Mouse (Mus musculus) stomach, embryonic 15.5 days (tissue): Measurements from ENCODE around the gene Zfyve26. TPM values are rescaled to one million over a fixed set of nuclear protein-coding genes. Genes with fewer than 3 reads are reported as not detected.

Experiments used
- ATAC-seq: fragments of 200-750 bp; cut with Nextera tagmentation; 2 replicates; pipeline ENCODE4 v1.8.0; 2017; ENCODE audit warnings: low read depth, moderate number of reproducible peaks, moderate TSS enrichment; ENCODE audit not compliant: insufficient read depth, low FRiP score
- H3K27ac ChIP-seq: fragments of 300-500 bp; sonication (generic); 2 replicates; pipeline ENCODE4 v1.5.1; 2015; ENCODE audit warnings: mild to moderate bottlenecking, inconsistent platforms
- H3K27me3 ChIP-seq: fragments of 300-500 bp; sonication (generic); replicated peaks from 2 replicates; pipeline ENCODE4 v1.6.1; 2015; ENCODE audit warnings: inconsistent platforms
- H3K36me3 ChIP-seq: fragments of 300-500 bp; sonication (generic); 2 replicates; pipeline ENCODE4 v1.6.1; 2015; ENCODE audit warnings: inconsistent platforms
- H3K4me1 ChIP-seq: fragments of 300-500 bp; sonication (generic); 2 replicates; pipeline ENCODE4 v1.6.1; 2015; ENCODE audit warnings: inconsistent platforms
- H3K4me2 ChIP-seq: fragments of 300-500 bp; sonication (generic); 2 replicates; pipeline ENCODE4 v1.6.1; 2015; ENCODE audit warnings: mild to moderate bottlenecking, inconsistent platforms
- H3K4me3 ChIP-seq: fragments of 300-500 bp; sonication (generic); replicated peaks from 2 replicates; pipeline ENCODE4 v1.5.1; 2015; ENCODE audit warnings: inconsistent platforms
- H3K9ac ChIP-seq: fragments of 300-500 bp; sonication (generic); 2 replicates; pipeline ENCODE4 v1.6.1; 2015; ENCODE audit warnings: inconsistent platforms
- H3K9me3 ChIP-seq: fragments of 300-500 bp; sonication (generic); 2 replicates; pipeline ENCODE4 v1.6.1; 2016; ENCODE audit warnings: inconsistent platforms
- WGBS: fragments of 180-500 bp; shearing (Covaris S2); methylation state at CpG from one replicate; pipeline ENCODE4 v1.1.7; 2015; 5-methylcytosine and 5-hydroxymethylcytosine counted together
- polyA plus RNA-seq: library from polyadenylated mRNA; unstranded; fragments of >200 nt; fragmentation: Nextera tagmentation; extraction: Ambion mirVana; gene quantifications from 2 replicates; pipeline ENCODE4 v1.2.1, GENCODE M21; 2015

Gene Zfyve26
- polyA plus RNA-seq, 1 experiment from 2014 or later: 14.1 TPM

GRCm38 (mm10) chr12:79313721-79314120 is 17.6 kb upstream of the Zfyve26 start:
- Histone ChIP-seq H3K4me3 (no peak overlapping the region), H3K9me3 (no peaks in the 10 kb centered on the region), H3K4me2 (no peak overlapping the region), H3K27ac (no peak overlapping the region), H3K36me3 (no peaks in the 10 kb centered on the region), H3K27me3 (no peaks in the 10 kb centered on the region), H3K4me1 (no peaks in the 10 kb centered on the region), H3K9ac (no peak overlapping the region)
- WGBS: 85% methylated on average over 4 of the region's 4 CpGs
- ATAC-seq: no peak

- no peaks in the 10 kb centered on the region for H3K9me3 ChIP-seq
- no peak for ATAC-seq
- no peak overlapping the region for H3K9ac ChIP-seq
- no peaks in the 10 kb centered on the region for H3K27me3 ChIP-seq
- 51% methylated on average over 4 of the region's 4 CpGs for WGBS
- no peak overlapping the region for H3K4me2 ChIP-seq
- no peaks in the 10 kb centered on the region for H3K36me3 ChIP-seq
- H3K4me3 ChIP-seq: no peak overlapping the region
- H3K27ac ChIP-seq: no peak overlapping the region; the same call in 1 of the 2 replicates
- H3K4me1 ChIP-seq: no peaks in the 10 kb centered on the region
These were observed 9.9 kb upstream of the Zfyve26 start for GRCm38 (mm10) chr12:79306013-79306412.

GRCm38 (mm10) chr12:79305131-79305530 is 9.0 kb upstream of the Zfyve26 start:
- Histone ChIP-seq H3K9me3 (no peaks in the 10 kb centered on the region), H3K4me1 (no peaks in the 10 kb centered on the region), H3K36me3 (no peaks in the 10 kb centered on the region), H3K4me3 (no peak overlapping the region), H3K27me3 (no peaks in the 10 kb centered on the region), H3K27ac (no peak overlapping the region), H3K4me2 (no peak overlapping the region), H3K9ac (no peak overlapping the region)
- no peak for ATAC-seq
- WGBS: 60% methylated on average over 1 of the region's 1 CpGs

GRCm38 (mm10) chr12:79301802-79302201 is 5.7 kb upstream of the Zfyve26 start:
- Histone ChIP-seq H3K27me3 (no peaks in the 10 kb centered on the region), H3K4me1 (peaks cover 5% of the 10 kb centered on the region; the same call in 1 of the 2 replicates), H3K9me3 (no peaks in the 10 kb centered on the region), H3K36me3 (no peaks in the 10 kb centered on the region), H3K27ac (no peak overlapping the region), H3K4me2 (no peak overlapping the region), H3K9ac (no peak overlapping the region), H3K4me3 (no peak overlapping the region)
- WGBS: 61% methylated on average over 9 of the region's 9 CpGs
- ATAC-seq: no peak

GRCm38 (mm10) chr12:79297884-79298636 is 2.0 kb upstream of the Zfyve26 start:
- Histone ChIP-seq H3K9ac (peak overlapping the region; percentile 42; the same call in 1 of the 2 replicates), H3K9me3 (no peaks in the 10 kb centered on the region), H3K4me3 (peak overlapping the region; percentile 62), H3K27ac (no peak overlapping the region), H3K4me2 (peak overlapping the region; percentile 89), H3K4me1 (peaks cover 9% of the 10 kb centered on the region; the same call in 1 of the 2 replicates), H3K27me3 (no peaks in the 10 kb centered on the region), H3K36me3 (no peaks in the 10 kb centered on the region)
- WGBS: 13% methylated on average over 15 of the region's 15 CpGs
- ATAC-seq: no peak

GRCm38 (mm10) chr12:79297121-79297576 is 1.0 kb upstream of the Zfyve26 start, which contains the start of gene Rad51b:
TSS of gene Rad51b (plus strand) at chr12:79297282.
- H3K27me3 ChIP-seq: no peaks in the 10 kb centered on the region
- peaks cover 9% of the 10 kb centered on the region; the same call in 1 of the 2 replicates for H3K4me1 ChIP-seq
- H3K9me3 ChIP-seq: no peaks in the 10 kb centered on the region
- under 1% methylated on average over 21 of the region's 21 CpGs for WGBS
- peak within 1 kb of the TSS; percentile 62 for H3K4me3 ChIP-seq
- H3K4me2 ChIP-seq: peak within 1 kb of the TSS; percentile 89
- ATAC-seq: peak; percentile 66
- peak within 1 kb of the TSS; percentile 42; the same call in 1 of the 2 replicates for H3K9ac ChIP-seq
- H3K36me3 ChIP-seq: no peaks in the 10 kb centered on the region
- peak within 1 kb of the TSS; percentile 75 for H3K27ac ChIP-seq

GRCm38 (mm10) chr12:79292874-79293273 is 3.2 kb downstream of the Zfyve26 start:
- H3K36me3 ChIP-seq: peaks cover 6% of the 10 kb centered on the region; the same call in 1 of the 2 replicates
- H3K9ac ChIP-seq: no peak overlapping the region
- H3K27ac ChIP-seq: no peak overlapping the region
- 70% methylated on average over 6 of the region's 6 CpGs for WGBS
- no peaks in the 10 kb centered on the region for H3K27me3 ChIP-seq
- no peak overlapping the region for H3K4me3 ChIP-seq
- H3K4me1 ChIP-seq: 0 out of 2 replicates have a peak, but pooled peaks cover 6% of the 10 kb centered on the region
- no peak overlapping the region for H3K4me2 ChIP-seq
- ATAC-seq: no peak
- no peaks in the 10 kb centered on the region for H3K9me3 ChIP-seq

- H3K27me3 ChIP-seq: no peaks in the 10 kb centered on the region
- H3K4me3 ChIP-seq: no peak overlapping the region
- WGBS: 87% methylated on average over 8 of the region's 8 CpGs
- H3K4me2 ChIP-seq: no peak overlapping the region
- H3K27ac ChIP-seq: no peak overlapping the region
- peaks cover 58% of the 10 kb centered on the region for H3K36me3 ChIP-seq
- H3K4me1 ChIP-seq: no peaks in the 10 kb centered on the region
- H3K9me3 ChIP-seq: no peaks in the 10 kb centered on the region
- no peak for ATAC-seq
- no peak overlapping the region for H3K9ac ChIP-seq
These were observed 13.5 kb downstream of the Zfyve26 start for GRCm38 (mm10) chr12:79282595-79282994.

- no peak for ATAC-seq
- no peak overlapping the region for H3K4me2 ChIP-seq
- no peaks in the 10 kb centered on the region for H3K27me3 ChIP-seq
- no peaks in the 10 kb centered on the region for H3K4me1 ChIP-seq
- no peak overlapping the region for H3K4me3 ChIP-seq
- no peaks in the 10 kb centered on the region for H3K9me3 ChIP-seq
- WGBS: 85% methylated on average over 13 of the region's 13 CpGs
- peaks cover 45% of the 10 kb centered on the region for H3K36me3 ChIP-seq
- no peak overlapping the region for H3K9ac ChIP-seq
- H3K27ac ChIP-seq: no peak overlapping the region
These were observed 16.5 kb downstream of the Zfyve26 start for GRCm38 (mm10) chr12:79279513-79280115.

- no peaks in the 10 kb centered on the region for H3K9me3 ChIP-seq
- no peaks in the 10 kb centered on the region for H3K4me1 ChIP-seq
- H3K27ac ChIP-seq: no peak overlapping the region
- H3K4me3 ChIP-seq: no peak overlapping the region
- no peak overlapping the region for H3K9ac ChIP-seq
- H3K27me3 ChIP-seq: no peaks in the 10 kb centered on the region
- 84% methylated on average over 4 of the region's 4 CpGs for WGBS
- no peak for ATAC-seq
- H3K36me3 ChIP-seq: peaks cover 34% of the 10 kb centered on the region
- H3K4me2 ChIP-seq: no peak overlapping the region
These were observed 23.5 kb downstream of the Zfyve26 start for GRCm38 (mm10) chr12:79272604-79273003.

- WGBS: 53% methylated on average over 5 of the region's 5 CpGs
- Histone ChIP-seq H3K27ac (no peak overlapping the region), H3K9ac (no peak overlapping the region), H3K9me3 (no peaks in the 10 kb centered on the region), H3K4me3 (no peak overlapping the region), H3K4me1 (no peaks in the 10 kb centered on the region), H3K4me2 (no peak overlapping the region), H3K36me3 (peaks cover 36% of the 10 kb centered on the region), H3K27me3 (no peaks in the 10 kb centered on the region)
- ATAC-seq: no peak
These were observed 35.1 kb downstream of the Zfyve26 start for GRCm38 (mm10) chr12:79261035-79261434.

GRCm38 (mm10) chr12:79260154-79260553 is 36.0 kb downstream of the Zfyve26 start:
- H3K4me1 ChIP-seq: no peaks in the 10 kb centered on the region
- H3K9ac ChIP-seq: no peak overlapping the region
- H3K4me2 ChIP-seq: no peak overlapping the region
- no peak for ATAC-seq
- no peak overlapping the region for H3K27ac ChIP-seq
- H3K36me3 ChIP-seq: peaks cover 33% of the 10 kb centered on the region
- 81% methylated on average over 2 of the region's 2 CpGs for WGBS
- no peaks in the 10 kb centered on the region for H3K9me3 ChIP-seq
- H3K4me3 ChIP-seq: no peak overlapping the region
- no peaks in the 10 kb centered on the region for H3K27me3 ChIP-seq
